8 mouse cellular contexts compared by ENCODE assay signal in the genomic region with DNA sequence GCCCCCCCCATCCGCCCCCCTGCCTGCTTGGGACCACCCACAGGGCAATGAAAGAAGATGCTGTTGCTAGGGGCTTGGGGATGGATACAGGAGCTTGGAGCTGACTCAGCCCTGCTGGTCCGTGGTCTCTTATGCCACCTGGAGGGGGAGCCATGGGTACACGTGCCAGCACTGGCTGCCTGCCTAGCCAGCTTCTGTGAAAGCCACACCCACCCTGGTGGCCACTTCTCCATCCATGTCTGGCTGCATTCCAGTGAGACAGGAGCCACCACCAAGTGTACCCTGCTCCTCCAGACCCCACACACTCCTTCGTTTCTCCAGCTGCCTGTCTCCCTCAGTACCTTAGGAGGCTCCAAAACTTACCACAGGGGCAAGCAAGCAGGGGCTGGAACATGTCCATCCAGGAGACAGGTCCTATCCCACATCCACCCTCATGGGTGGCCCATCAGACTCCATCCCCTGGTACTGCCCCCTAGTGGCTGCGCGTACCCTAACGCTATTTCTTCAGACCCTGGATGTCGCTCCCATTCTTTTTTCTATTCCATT. TPM values are rescaled to one million over a fixed set of nuclear protein-coding genes. Genes with fewer than 3 reads are reported as not detected.
DNase-seq lines count a peak whose midpoint lies in the region; ATAC-seq and TF ChIP-seq lines count a peak whose summit lies in the region.

No protein-coding gene starts in this region.

- no peak overlapping the region for H3K27ac ChIP-seq in left cerebral cortex, adult 2 months
- H3K27ac ChIP-seq in liver, adult 2 months (replicated peaks; ENCODE audit: insufficient read depth, low read depth, low read length), result no peak overlapping the region
- peak overlapping the region; percentile 82 for H3K27ac ChIP-seq in stomach, embryonic 14.5 days (ENCODE audit: low read length)

- no peak for TF ChIP-seq POLR2A in liver, adult 2 months (IDR thresholded peaks at IDR 0.05; ENCODE audit: extremely low read depth, insufficient read depth, low read length)

- no peak overlapping the region for H3K4me3 ChIP-seq in left cerebral cortex, adult 2 months
- no peak overlapping the region for H3K4me3 ChIP-seq in liver, adult 2 months (ENCODE audit: insufficient read depth, low read depth, low read length)
- no peak overlapping the region for H3K4me3 ChIP-seq in stomach, embryonic 14.5 days (ENCODE audit: low read depth, low read length)

- intact Hi-C loops in left cerebral cortex, adult 2 months (cut with DNase I), result loop anchor here (2.0 kb wide), 1 partner anchor 42 kb away; no protein-coding TSS in a partner anchor

- H3K4me2 ChIP-seq in stomach, embryonic 14.5 days (replicated peaks; ENCODE audit: low read depth, low read length), result 0 out of 2 replicates have a peak overlapping the region, but pooled peaks have one; percentile 7

- peak; percentile 68 for TF ChIP-seq CTCF in left cerebral cortex, adult 2 months (IDR thresholded peaks at IDR 0.05)
- TF ChIP-seq CTCF in liver, adult 2 months (IDR thresholded peaks at IDR 0.05; ENCODE audit: low read depth, low read length), result peak; percentile 81

- H3K79me2 ChIP-seq in liver, adult 2 months (ENCODE audit: control insufficient read depth, insufficient read depth, low read length), result peaks cover 12% of the 10 kb centered on the region

- H3K9ac ChIP-seq in liver, adult 2 months (ENCODE audit: low read depth, low read length), result no peak overlapping the region
- no peak overlapping the region for H3K9ac ChIP-seq in stomach, embryonic 14.5 days (replicated peaks; ENCODE audit: low read depth, low read length)

- DNase-seq in left cerebral cortex, adult 2 months (ENCODE audit: extremely low spot score in 1 of 2, low spot score in 2 of 2), result peak; percentile 62 to 63
- no peak for DNase-seq in left cerebral cortex, adult 11 months (ENCODE audit: low spot score)
- peak; percentile 91 for DNase-seq in kidney, adult 18-20 months
- DNase-seq in liver, adult 2 months (ENCODE audit: extremely low read depth, low read depth, low spot score), result peak; percentile 65
- peak; percentile 76 for DNase-seq in monocyte, adult 2 months (ENCODE audit: low read depth in 1 of 2, low spot score in 2 of 2)

- peaks cover 18% of the 10 kb centered on the region for H3K4me1 ChIP-seq in liver, adult 2 months (ENCODE audit: control insufficient read depth, insufficient read depth, low read length)
- H3K4me1 ChIP-seq in stomach, embryonic 14.5 days (ENCODE audit: control insufficient read depth, insufficient read depth, low read length), result peaks cover 73% of the 10 kb centered on the region

- H3K36me3 ChIP-seq in liver, adult 2 months (ENCODE audit: control insufficient read depth, insufficient read depth, low read length), result no peaks in the 10 kb centered on the region
- no peaks in the 10 kb centered on the region; the same call in 1 of the 2 replicates for H3K36me3 ChIP-seq in stomach, embryonic 14.5 days (ENCODE audit: control insufficient read depth, insufficient read depth, low read length)

- H3K9me3 ChIP-seq in stomach, embryonic 14.5 days (ENCODE audit: control insufficient read depth, low read depth, low read length), result no peaks in the 10 kb centered on the region

- H3K27me3 ChIP-seq in liver, adult 2 months (ENCODE audit: control insufficient read depth, insufficient read depth, low read length), result no peaks in the 10 kb centered on the region
- no peaks in the 10 kb centered on the region for H3K27me3 ChIP-seq in stomach, embryonic 14.5 days (ENCODE audit: control insufficient read depth, insufficient read depth, low read length)

- WGBS in liver, adult 2 months, result 30% methylated on average over 8 of the region's 8 CpGs
- 30% methylated on average over 8 of the region's 8 CpGs for WGBS in stomach, embryonic 14.5 days

- peak; percentile 70 for ATAC-seq in common myeloid progenitor, adult 5-6 weeks (replicated peaks; ENCODE audit: low read depth, poor library complexity, severe bottlenecking)
- peak; percentile 78 for ATAC-seq in granulocyte monocyte progenitor cell, adult 5-6 weeks (replicated peaks; ENCODE audit: poor library complexity, severe bottlenecking)
- peak; percentile 12; the same call in 1 of the 2 replicates for ATAC-seq in stomach, embryonic 14.5 days (ENCODE audit: insufficient number of reproducible peaks, insufficient read depth, low FRiP score, low read depth)

RNA-seq across cellular contexts. Expression of a gene that starts 29.7 kb away (rescaled TPM):
- total RNA-seq in left cerebral cortex, adult 2 months (2021), result 10 to 100 TPM; 20.6 to 21.3 TPM
- 6.1 and 13.2 TPM in 2 replicates for total RNA-seq in common myeloid progenitor, adult 5-6 weeks (2017)
- 22.5 and 22.9 TPM in 2 replicates for total RNA-seq in granulocyte monocyte progenitor cell, adult 5-6 weeks (2014; fragmentation: Nextera tagmentation)
- total RNA-seq in granulocyte monocyte progenitor cell, adult 5-6 weeks (2017), result 4.7 and 5.9 TPM in 2 replicates
- total RNA-seq in liver, adult 2 months (2014; rRNA removed), result 1.2 and 1.5 TPM in 2 replicates
- 3.4 and 3.5 TPM in 2 replicates for polyA plus RNA-seq in liver, adult 2 months (2012; rRNA removed)
- polyA plus RNA-seq in stomach, embryonic 14.5 days (2014; fragmentation: Nextera tagmentation; extraction: Ambion mirVana), result 12.2 and 13.4 TPM in 2 replicates

Comparison
In these comparisons a context has a peak if more than half of its experiments do, and no peak if none do; other contexts are left out.
1. ATAC-seq: peak in every context shown above with its lines; median percentile 78 in granulocyte monocyte progenitor cell, adult 5-6 weeks; 70 in common myeloid progenitor, adult 5-6 weeks; 12 in stomach, embryonic 14.5 days.